Mouse (Mus musculus): ENCODE results near the gene Napa. TPM values are rescaled to one million over a fixed set of nuclear protein-coding genes. Genes with fewer than 3 reads are reported as not detected.
A peak's percentile ranks its signal among the peaks of the same experiment; 100 is the strongest.

The Napa gene
- polyA plus RNA-seq, 1 experiment from 2014 or later: 233 TPM

GRCm38 (mm10) chr7:16080581-16080980 is 17.7 kb upstream of the Napa start:
- Histone ChIP-seq H3K9me3 (ENCODE audit: control insufficient read depth, low read length) (no peaks in the 10 kb centered on the region), H3K4me2 (ENCODE audit: low read depth, low read length) (no peak overlapping the region), H3K4me1 (ENCODE audit: control insufficient read depth, insufficient read depth, low read length) (no peaks in the 10 kb centered on the region), H3K36me3 (ENCODE audit: control insufficient read depth, insufficient read depth, low read length) (no peaks in the 10 kb centered on the region), H3K9ac (ENCODE audit: low read depth, low read length) (no peak overlapping the region), H3K27ac (ENCODE audit: low read length) (no peak overlapping the region), H3K4me3 (ENCODE audit: low read length) (no peak overlapping the region), H3K27me3 (replicated peaks; ENCODE audit: control insufficient read depth, insufficient read depth, low read length) (no peaks in the 10 kb centered on the region; the same call in 1 of the 2 replicates)
- WGBS: 70% methylated on average over 4 of the region's 4 CpGs
- ATAC-seq: no peak

GRCm38 (mm10) chr7:16083361-16083760 is 14.9 kb upstream of the Napa start:
- H3K27ac ChIP-seq (ENCODE audit: low read length): no peak overlapping the region
- H3K4me3 ChIP-seq (ENCODE audit: low read length): no peak overlapping the region
- no peaks in the 10 kb centered on the region for H3K9me3 ChIP-seq (ENCODE audit: control insufficient read depth, low read length)
- ATAC-seq: peak; percentile 91
- no peak overlapping the region for H3K9ac ChIP-seq (ENCODE audit: low read depth, low read length)
- H3K4me1 ChIP-seq (ENCODE audit: control insufficient read depth, insufficient read depth, low read length): no peaks in the 10 kb centered on the region
- no peaks in the 10 kb centered on the region; the same call in 1 of the 2 replicates for H3K27me3 ChIP-seq (replicated peaks; ENCODE audit: control insufficient read depth, insufficient read depth, low read length)
- no peak overlapping the region for H3K4me2 ChIP-seq (ENCODE audit: low read depth, low read length)
- 61% methylated on average over 4 of the region's 4 CpGs for WGBS
- no peaks in the 10 kb centered on the region for H3K36me3 ChIP-seq (ENCODE audit: control insufficient read depth, insufficient read depth, low read length)

GRCm38 (mm10) chr7:16087587-16087986 is 10.7 kb upstream of the Napa start:
- WGBS: 89% methylated on average over 2 of the region's 2 CpGs
- Histone ChIP-seq H3K27me3 (replicated peaks; ENCODE audit: control insufficient read depth, insufficient read depth, low read length) (no peaks in the 10 kb centered on the region), H3K4me1 (ENCODE audit: control insufficient read depth, insufficient read depth, low read length) (no peaks in the 10 kb centered on the region), H3K9me3 (ENCODE audit: control insufficient read depth, low read length) (no peaks in the 10 kb centered on the region), H3K36me3 (ENCODE audit: control insufficient read depth, insufficient read depth, low read length) (no peaks in the 10 kb centered on the region), H3K4me2 (ENCODE audit: low read depth, low read length) (no peak overlapping the region), H3K4me3 (ENCODE audit: low read length) (no peak overlapping the region), H3K27ac (ENCODE audit: low read length) (no peak overlapping the region), H3K9ac (ENCODE audit: low read depth, low read length) (no peak overlapping the region)
- no peak for ATAC-seq

GRCm38 (mm10) chr7:16094592-16094991 is 3.7 kb upstream of the Napa start:
- no peaks in the 10 kb centered on the region for H3K9me3 ChIP-seq (ENCODE audit: control insufficient read depth, low read length)

GRCm38 (mm10) chr7:16099901-16100300 is 1.6 kb downstream of the Napa start:
- Histone ChIP-seq H3K9ac (ENCODE audit: low read depth, low read length) (peak overlapping the region; percentile 42), H3K9me3 (ENCODE audit: control insufficient read depth, low read length) (no peaks in the 10 kb centered on the region), H3K4me2 (ENCODE audit: low read depth, low read length) (peak overlapping the region; percentile 93), H3K4me3 (ENCODE audit: low read length) (peak overlapping the region; percentile 97; the same call in 1 of the 2 replicates), H3K36me3 (ENCODE audit: control insufficient read depth, insufficient read depth, low read length) (peaks cover 3% of the 10 kb centered on the region; the same call in 1 of the 2 replicates), H3K4me1 (ENCODE audit: control insufficient read depth, insufficient read depth, low read length) (peaks cover 24% of the 10 kb centered on the region), H3K27me3 (replicated peaks; ENCODE audit: control insufficient read depth, insufficient read depth, low read length) (no peaks in the 10 kb centered on the region), H3K27ac (ENCODE audit: low read length) (no peak overlapping the region)
- 64% methylated on average over 4 of the region's 4 CpGs for WGBS
- ATAC-seq: no peak

More at GRCm38 (mm10) chr7:16094592-16094991, 3.7 kb upstream of the Napa start:
- no peak for ATAC-seq
- WGBS: 61% methylated on average over 3 of the region's 3 CpGs
- no peak overlapping the region for H3K9ac ChIP-seq (ENCODE audit: low read depth, low read length)
- no peaks in the 10 kb centered on the region for H3K27me3 ChIP-seq (replicated peaks; ENCODE audit: control insufficient read depth, insufficient read depth, low read length)
- H3K4me1 ChIP-seq (ENCODE audit: control insufficient read depth, insufficient read depth, low read length): peaks cover 9% of the 10 kb centered on the region
- H3K27ac ChIP-seq (ENCODE audit: low read length): no peak overlapping the region
- no peaks in the 10 kb centered on the region for H3K36me3 ChIP-seq (ENCODE audit: control insufficient read depth, insufficient read depth, low read length)
- no peak overlapping the region for H3K4me2 ChIP-seq (ENCODE audit: low read depth, low read length)
- H3K4me3 ChIP-seq (ENCODE audit: low read length): no peak overlapping the region

DNA sequence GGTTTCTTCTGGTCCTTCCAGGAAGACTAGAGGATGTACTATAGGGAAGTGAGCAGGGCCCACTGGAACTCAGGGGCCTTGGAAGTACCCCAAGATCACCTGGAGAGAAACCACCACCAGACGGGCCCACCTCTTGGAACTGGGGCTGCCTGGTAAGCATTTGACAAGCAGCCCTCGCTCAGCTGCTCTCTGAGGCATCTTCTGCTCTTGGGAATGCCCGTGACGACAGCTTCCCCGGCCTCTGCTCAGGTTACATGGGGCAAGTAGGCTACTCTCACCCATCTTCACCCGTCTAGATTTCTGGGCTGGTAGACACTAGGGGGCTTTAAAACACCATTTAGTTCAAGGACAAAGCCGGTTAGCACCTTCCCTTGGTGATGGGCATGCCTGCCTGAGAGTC is 2.8 kb downstream of the Napa start:
- Histone ChIP-seq H3K36me3 (ENCODE audit: control insufficient read depth, insufficient read depth, low read length) (peaks cover 3% of the 10 kb centered on the region; the same call in 1 of the 2 replicates), H3K4me1 (ENCODE audit: control insufficient read depth, insufficient read depth, low read length) (peaks cover 24% of the 10 kb centered on the region), H3K27me3 (replicated peaks; ENCODE audit: control insufficient read depth, insufficient read depth, low read length) (no peaks in the 10 kb centered on the region), H3K9ac (ENCODE audit: low read depth, low read length) (no peak overlapping the region), H3K4me2 (ENCODE audit: low read depth, low read length) (no peak overlapping the region), H3K27ac (ENCODE audit: low read length) (no peak overlapping the region), H3K4me3 (ENCODE audit: low read length) (no peak overlapping the region), H3K9me3 (ENCODE audit: control insufficient read depth, low read length) (no peaks in the 10 kb centered on the region)
- ATAC-seq: no peak
- 77% methylated on average over 7 of the region's 7 CpGs for WGBS

DNA sequence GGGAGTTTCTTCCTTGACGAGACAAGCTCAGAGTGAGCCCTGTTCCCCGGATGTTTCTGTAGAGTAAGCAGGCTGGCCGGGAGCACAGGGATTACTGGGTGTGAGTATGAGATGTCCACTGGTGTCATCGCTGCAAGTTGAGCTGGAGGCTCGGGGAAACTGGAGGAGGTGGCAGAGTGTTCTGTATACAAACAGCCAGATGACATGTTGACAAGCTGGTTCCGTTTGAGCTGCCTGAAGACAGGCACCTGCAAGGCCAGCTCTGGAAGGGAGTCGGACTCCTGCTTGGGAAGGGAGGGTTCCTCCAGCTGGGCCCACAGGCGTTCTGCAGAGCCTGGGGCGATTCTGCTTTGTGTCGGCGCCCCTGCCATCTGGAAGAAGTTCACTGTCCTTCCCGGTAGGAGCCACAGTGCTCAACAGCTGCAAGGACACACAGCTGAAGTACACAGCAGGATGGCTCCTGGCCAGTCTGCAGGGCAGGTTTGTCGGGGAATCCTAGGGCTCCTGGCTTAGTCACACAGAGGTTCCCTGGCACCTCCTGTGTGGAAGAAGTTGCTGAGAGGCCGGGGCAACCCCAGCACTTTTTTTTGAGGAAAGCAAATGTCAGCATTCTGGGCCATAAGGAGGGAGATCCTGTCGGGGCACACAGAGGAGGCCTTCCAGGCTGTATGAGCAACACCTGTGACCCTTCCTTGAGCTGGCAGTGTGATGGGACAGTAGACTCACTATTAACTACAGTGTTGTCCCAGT is 3.6 kb downstream of the Napa start:
- Histone ChIP-seq H3K4me1 (ENCODE audit: control insufficient read depth, insufficient read depth, low read length) (peaks cover 24% of the 10 kb centered on the region), H3K27ac (ENCODE audit: low read length) (no peak overlapping the region), H3K9me3 (ENCODE audit: control insufficient read depth, low read length) (no peaks in the 10 kb centered on the region), H3K4me3 (ENCODE audit: low read length) (no peak overlapping the region), H3K4me2 (ENCODE audit: low read depth, low read length) (no peak overlapping the region), H3K36me3 (ENCODE audit: control insufficient read depth, insufficient read depth, low read length) (peaks cover 3% of the 10 kb centered on the region; the same call in 1 of the 2 replicates), H3K27me3 (replicated peaks; ENCODE audit: control insufficient read depth, insufficient read depth, low read length) (no peaks in the 10 kb centered on the region), H3K9ac (ENCODE audit: low read depth, low read length) (no peak overlapping the region; the same call in 1 of the 2 replicates)
- ATAC-seq: no peak
- WGBS: 77% methylated on average over 15 of the region's 15 CpGs

- Histone ChIP-seq H3K4me2 (ENCODE audit: low read depth, low read length) (no peak overlapping the region), H3K9ac (ENCODE audit: low read depth, low read length) (no peak overlapping the region), H3K27me3 (replicated peaks; ENCODE audit: control insufficient read depth, insufficient read depth, low read length) (no peaks in the 10 kb centered on the region), H3K27ac (ENCODE audit: low read length) (no peak overlapping the region), H3K9me3 (ENCODE audit: control insufficient read depth, low read length) (no peaks in the 10 kb centered on the region), H3K36me3 (ENCODE audit: control insufficient read depth, insufficient read depth, low read length) (peaks cover 8% of the 10 kb centered on the region; the same call in 1 of the 2 replicates), H3K4me3 (ENCODE audit: low read length) (no peak overlapping the region), H3K4me1 (ENCODE audit: control insufficient read depth, insufficient read depth, low read length) (peaks cover 22% of the 10 kb centered on the region)
- 91% methylated on average over 5 of the region's 5 CpGs for WGBS
- no peak for ATAC-seq
Measured at GRCm38 (mm10) chr7:16102686-16103226, 4.5 kb downstream of the Napa start.

DNA sequence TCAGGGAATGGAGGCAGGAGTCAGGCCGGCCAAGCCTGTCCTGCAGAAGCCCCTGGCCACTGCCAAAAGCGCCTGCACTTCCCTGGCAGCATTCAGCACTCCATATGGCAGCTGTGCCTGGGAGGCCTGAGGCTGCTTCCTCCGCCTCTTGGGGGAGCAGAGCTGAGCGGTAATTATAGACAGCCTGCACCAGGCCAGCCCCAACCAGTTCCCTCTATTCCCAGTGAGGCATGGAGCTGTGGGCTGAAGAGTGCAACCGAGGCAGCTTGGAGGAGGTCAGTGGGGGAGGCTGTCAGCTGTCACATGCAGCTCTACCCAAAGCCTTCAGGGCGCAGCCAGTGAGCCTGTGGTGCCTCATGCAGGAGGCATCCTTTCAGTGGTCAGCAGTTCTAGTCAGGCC is 5.5 kb downstream of the Napa start:
- ATAC-seq: no peak
- H3K27me3 ChIP-seq (replicated peaks; ENCODE audit: control insufficient read depth, insufficient read depth, low read length): no peaks in the 10 kb centered on the region
- peaks cover 13% of the 10 kb centered on the region for H3K36me3 ChIP-seq (ENCODE audit: control insufficient read depth, insufficient read depth, low read length)

More for the DNA sequence above, 5.5 kb downstream of the Napa start:
- WGBS: 80% methylated on average over 6 of the region's 6 CpGs
- H3K4me2 ChIP-seq (ENCODE audit: low read depth, low read length): no peak overlapping the region
- H3K4me1 ChIP-seq (ENCODE audit: control insufficient read depth, insufficient read depth, low read length): peaks cover 22% of the 10 kb centered on the region
- no peak overlapping the region for H3K4me3 ChIP-seq (ENCODE audit: low read length)
- H3K9me3 ChIP-seq (ENCODE audit: control insufficient read depth, low read length): no peaks in the 10 kb centered on the region
- no peak overlapping the region for H3K9ac ChIP-seq (ENCODE audit: low read depth, low read length)
- H3K27ac ChIP-seq (ENCODE audit: low read length): no peak overlapping the region
